Mouse (Mus musculus) liver, embryonic 14.5 days (tissue): Measurements from ENCODE around the gene Sytl1. TPM values are rescaled to one million over a fixed set of nuclear protein-coding genes. Genes with fewer than 3 reads are reported as not detected.

Experiments used
- ATAC-seq: fragments of 200-750 bp; cut with Nextera tagmentation; 2 replicates; pipeline ENCODE4 v1.8.0; 2017; ENCODE audit warnings: moderate number of reproducible peaks, mild to moderate bottlenecking, moderate library complexity; ENCODE audit not compliant: insufficient read depth
- DNase-seq, 3 experiments: peaks; one replicate each; pipeline ENCODE4 v3.0.0-alpha.2; 2012 to 2013; ENCODE audit warnings: low read depth in 3 of 3, low spot score in 3 of 3
- H3K27ac ChIP-seq: fragments of 300-500 bp; sonication (generic); 2 replicates; pipeline ENCODE4 v1.5.1; 2014; ENCODE audit warnings: moderate library complexity, mild to moderate bottlenecking, control low read depth, inconsistent platforms
- H3K27me3 ChIP-seq: fragments of 300-500 bp; sonication (generic); 2 replicates; pipeline ENCODE4 v1.6.1; 2014; ENCODE audit warnings: mild to moderate bottlenecking, low read length, moderate library complexity; ENCODE audit not compliant: control insufficient read depth, insufficient read depth
- H3K36me3 ChIP-seq: fragments of 300-500 bp; sonication (generic); replicated peaks from 2 replicates; pipeline ENCODE4 v1.6.1; 2014; ENCODE audit warnings: low read depth; ENCODE audit not compliant: control insufficient read depth, insufficient read depth
- H3K4me1 ChIP-seq, 2 experiments: fragments of 200-500 bp in 1 of 2; fragments of 300-500 bp in 1 of 2; sonication (generic) in 1 of 2; replicated peaks; 2 replicates each; pipeline ENCODE4 v1.6.1; 2012 to 2014; ENCODE audit warnings: antibody characterized with exemption in 1 of 2, inconsistent platforms in 1 of 2, low read length in 1 of 2; ENCODE audit not compliant: control insufficient read depth in 2 of 2, insufficient read depth in 2 of 2
- H3K4me2 ChIP-seq: fragments of 300-500 bp; sonication (generic); 2 replicates; pipeline ENCODE4 v1.6.1; 2014; ENCODE audit warnings: low read depth, mild to moderate bottlenecking, control low read depth, moderate library complexity
- H3K4me3 ChIP-seq, 2 experiments: fragments of 200-500 bp in 1 of 2; fragments of 300-500 bp in 1 of 2; sonication (generic) in 1 of 2; 2 replicates each; pipeline ENCODE4 v1.5.1; 2012 to 2014; ENCODE audit warnings: low read depth in 2 of 2, low read length in 2 of 2, mild to moderate bottlenecking in 2 of 2, control low read depth in 1 of 2, inconsistent platforms in 1 of 2, moderate library complexity in 1 of 2; ENCODE audit not compliant: insufficient read depth in 1 of 2
- H3K9ac ChIP-seq: fragments of 300-500 bp; sonication (generic); replicated peaks from 2 replicates; pipeline ENCODE4 v1.6.1; 2014; ENCODE audit warnings: mild to moderate bottlenecking, control low read depth, moderate library complexity
- H3K9me3 ChIP-seq: fragments of 300-500 bp; sonication (generic); 2 replicates; pipeline ENCODE4 v1.6.1; 2016; ENCODE audit warnings: low read length, mixed read lengths; ENCODE audit not compliant: control insufficient read depth
- CTCF ChIP-seq: IDR thresholded peaks from 2 replicates; pipeline ENCODE4 v1.5.1; 2016; ENCODE audit warnings: antibody characterized with exemption, low read depth, control low read depth
- EP300 ChIP-seq: IDR thresholded peaks from 2 replicates; pipeline ENCODE4 v1.6.1; 2016; ENCODE audit warnings: antibody characterized with exemption, low read depth
- WGBS: fragments of 180-500 bp; shearing (Covaris S2); extraction: QIAGEN DNeasy Blood & Tissue Kit; methylation state at CpG from one replicate; pipeline ENCODE4 v1.1.7; 2014; ENCODE audit not compliant: insufficient replicate concordance; 5-methylcytosine and 5-hydroxymethylcytosine counted together
- polyA plus RNA-seq, 2 experiments: library from polyadenylated mRNA; depleted of rRNA in 1 of 2; stranded (reverse) in 1 of 2; unstranded in 1 of 2; fragments of >200 nt; fragmentation: Nextera tagmentation in 1 of 2; extraction: Ambion mirVana in 1 of 2; gene quantifications; 2 replicates each; pipeline versions ENCODE4 v1.2.1 to v1.2.3; 2012 to 2014

The Sytl1 gene
- polyA plus RNA-seq, 2 experiments, result 0.48 to 0.52 TPM

GRCm38 (mm10) chr4:133252089-133252488, 10.8 kb downstream of the Sytl1 start:
- Histone ChIP-seq H3K9ac (no peak overlapping the region), H3K4me1 (peaks cover 17 to 18% of the 10 kb centered on the region in 2 experiments), H3K9me3 (no peaks in the 10 kb centered on the region), H3K27ac (no peak overlapping the region), H3K4me2 (no peak overlapping the region), H3K27me3 (peaks cover 20% of the 10 kb centered on the region), H3K36me3 (no peaks in the 10 kb centered on the region), H3K4me3 (no peak overlapping the region)
- TF ChIP-seq EP300 (no peak), CTCF (peak; percentile 24)
- WGBS, result 58% methylated on average over 4 of the region's 4 CpGs
- ATAC-seq (no peak), DNase-seq (no peak)

GRCm38 (mm10) chr4:133251214-133251613, 11.7 kb downstream of the Sytl1 start:
- Histone ChIP-seq H3K27ac (no peak overlapping the region), H3K36me3 (no peaks in the 10 kb centered on the region), H3K9ac (no peak overlapping the region), H3K9me3 (no peaks in the 10 kb centered on the region), H3K4me2 (peak overlapping the region; percentile 51), H3K4me3 (peak overlapping the region in 1 of 2 experiments; percentile 18; a peak in 1 of 4 replicates), H3K4me1 (peaks cover 19 to 26% of the 10 kb centered on the region in 2 experiments), H3K27me3 (peaks cover 11% of the 10 kb centered on the region)
- DNase-seq, result no peak
- no peak for ATAC-seq
- WGBS, result 37% methylated on average over 31 of the region's 31 CpGs
- TF ChIP-seq EP300 (no peak), CTCF (no peak)

GRCm38 (mm10) chr4:133250609-133251008, 12.3 kb downstream of the Sytl1 start:
- H3K4me2 ChIP-seq, result peak overlapping the region; percentile 51
- H3K4me3 ChIP-seq, result no peak overlapping the region
- TF ChIP-seq CTCF, result peak; percentile 94
- no peak for TF ChIP-seq EP300
- no peak overlapping the region for H3K27ac ChIP-seq
- H3K4me1 ChIP-seq, result peaks cover 19 to 26% of the 10 kb centered on the region in 2 experiments
- H3K9me3 ChIP-seq, result no peaks in the 10 kb centered on the region
- no peak overlapping the region for H3K9ac ChIP-seq
- ATAC-seq (no peak), DNase-seq (peak in 2 of 3 experiments; percentile 46 to 50)
- H3K36me3 ChIP-seq, result no peaks in the 10 kb centered on the region
- WGBS, result 7% methylated on average over 22 of the region's 22 CpGs
- peaks cover 11% of the 10 kb centered on the region for H3K27me3 ChIP-seq

GRCm38 (mm10) chr4:133247806-133248449, 15.0 kb downstream of the Sytl1 start:
- Histone ChIP-seq H3K9ac (peak overlapping the region; percentile 18), H3K27ac (peak overlapping the region; percentile 80), H3K4me2 (peak overlapping the region; percentile 62), H3K4me1 (peaks cover 28 to 38% of the 10 kb centered on the region in 2 experiments), H3K9me3 (no peaks in the 10 kb centered on the region), H3K4me3 (peak overlapping the region; percentile 16 to 21; a peak in 2 of 4 replicates), H3K27me3 (peaks cover 12% of the 10 kb centered on the region), H3K36me3 (no peaks in the 10 kb centered on the region)
- ATAC-seq (peak; percentile 94), DNase-seq (peak; percentile 85 to 87 (median 86))
- TF ChIP-seq CTCF (peak; percentile 6; the same call in 1 of the 2 replicates), EP300 (peak; percentile 81)
- 12% methylated on average over 13 of the region's 13 CpGs for WGBS

- H3K27me3 ChIP-seq, result peaks cover 17% of the 10 kb centered on the region
- TF ChIP-seq EP300 (no peak), CTCF (no peak)
- H3K9ac ChIP-seq, result peak overlapping the region; percentile 34; the same call in 1 of the 2 replicates
- H3K4me1 ChIP-seq, result peaks cover 32 to 40% of the 10 kb centered on the region in 2 experiments
- ATAC-seq, result no peak
- no peaks in the 10 kb centered on the region for H3K9me3 ChIP-seq
- no peak overlapping the region for H3K4me3 ChIP-seq
- H3K4me2 ChIP-seq, result peak overlapping the region; percentile 62
- no peak for DNase-seq
- peak overlapping the region; percentile 80; the same call in 1 of the 2 replicates for H3K27ac ChIP-seq
- no peaks in the 10 kb centered on the region for H3K36me3 ChIP-seq
- WGBS, result 56% methylated on average over 15 of the region's 15 CpGs
These were observed 15.8 kb downstream of the Sytl1 start for GRCm38 (mm10) chr4:133247072-133247471.
